Mouse (Mus musculus) CH12.LX (cell line): Measurements from ENCODE around the gene Tmem129. TPM values are rescaled to one million over a fixed set of nuclear protein-coding genes. Genes with fewer than 3 reads are reported as not detected.

Experiments used
- DNase-seq: peaks from one replicate; pipeline ENCODE4 v3.0.0-alpha.2; 2013; ENCODE audit errors: extremely low read depth
- H3K27ac ChIP-seq: 2 replicates; pipeline ENCODE4 v1.5.1; 2012; ENCODE audit warnings: low read depth, mild to moderate bottlenecking, control low read depth, moderate library complexity; ENCODE audit not compliant: insufficient read depth
- H3K27me3 ChIP-seq: replicated peaks from 2 replicates; pipeline ENCODE3; 2012; ENCODE audit warnings: inconsistent platforms
- H3K36me3 ChIP-seq, 2 experiments: replicated peaks in 1 of 2; 2 replicates each; pipeline versions ENCODE3 to v1.6.1; 2012; ENCODE audit warnings: inconsistent platforms in 1 of 2, low read length in 1 of 2, mild to moderate bottlenecking in 1 of 2, mixed read lengths in 1 of 2, moderate library complexity in 1 of 2; ENCODE audit not compliant: control insufficient read depth in 1 of 2, insufficient read depth in 1 of 2
- H3K4me1 ChIP-seq, 2 experiments: 2 replicates each; pipeline ENCODE4 v1.6.1; 2012; ENCODE audit warnings: inconsistent platforms in 1 of 2, moderate library complexity in 1 of 2; ENCODE audit not compliant: insufficient read depth in 2 of 2, control insufficient read depth in 1 of 2
- H3K4me2 ChIP-seq: 2 replicates; pipeline ENCODE4 v1.6.1; 2012; ENCODE audit warnings: low read depth, mild to moderate bottlenecking, control low read depth; ENCODE audit not compliant: poor library complexity, insufficient read depth, severe bottlenecking
- H3K4me3 ChIP-seq, 3 experiments: fragments of 150-350 bp in 1 of 3; sonication (generic) in 1 of 3; replicated peaks in 1 of 3; 2 replicates each; pipeline versions ENCODE3 to v1.5.1; 2011 to 2012; ENCODE audit warnings: low read depth in 2 of 3, low read length in 2 of 3, mild to moderate bottlenecking in 2 of 3, moderate library complexity in 2 of 3, control low read depth in 1 of 3, improper control_type of control experiment in 1 of 3, inconsistent platforms in 1 of 3, mixed read lengths in 1 of 3; ENCODE audit not compliant: poor library complexity in 1 of 3
- H3K79me2 ChIP-seq: replicated peaks from 2 replicates; pipeline ENCODE4 v1.6.1; 2012; ENCODE audit warnings: mild to moderate bottlenecking, moderate library complexity; ENCODE audit not compliant: control insufficient read depth, poor library complexity, insufficient read depth, severe bottlenecking; ENCODE audit errors: extremely low read depth
- H3K9ac ChIP-seq: 2 replicates; pipeline ENCODE4 v1.6.1; 2012; ENCODE audit warnings: low read depth, mild to moderate bottlenecking, control low read depth, moderate library complexity; ENCODE audit not compliant: insufficient read depth
- H3K9me3 ChIP-seq: replicated peaks from 2 replicates; pipeline ENCODE3; 2012; ENCODE audit warnings: low read length, inconsistent platforms, mixed read lengths
- BHLHE40 ChIP-seq: IDR thresholded peaks from 2 replicates; pipeline ENCODE4 v1.6.1; 2011; ENCODE audit warnings: mild to moderate bottlenecking, low read depth, low read length, improper control_type of control experiment
- CHD1 ChIP-seq: IDR thresholded peaks from 2 replicates; pipeline ENCODE4 v1.6.1; 2012; ENCODE audit warnings: low read depth, low read length, improper control_type of control experiment, inconsistent platforms
- CHD2 ChIP-seq: IDR thresholded peaks from 2 replicates; pipeline ENCODE4 v1.6.1; 2011; ENCODE audit warnings: low read length, improper control_type of control experiment
- CTCF ChIP-seq, 2 experiments: IDR thresholded peaks in 1 of 2; conservative IDR thresholded peaks in 1 of 2; 2 replicates each; pipeline ENCODE4 v1.5.1; 2011 to 2012; ENCODE audit warnings: low read depth in 2 of 2, low read length in 2 of 2, improper control_type of control experiment in 1 of 2, inconsistent platforms in 1 of 2, mild to moderate bottlenecking in 1 of 2, moderate library complexity in 1 of 2
- ELF1 ChIP-seq: IDR thresholded peaks from 2 replicates; pipeline ENCODE4 v1.6.1; 2014; ENCODE audit warnings: low read depth, mild to moderate bottlenecking, inconsistent platforms, low read length, improper control_type of control experiment
- HCFC1 ChIP-seq: IDR thresholded peaks from 2 replicates; pipeline ENCODE4 v1.6.1; 2012; ENCODE audit warnings: low read depth, mild to moderate bottlenecking, inconsistent platforms, low read length, improper control_type of control experiment
- IRF4 ChIP-seq: IDR thresholded peaks from 2 replicates; pipeline ENCODE4 v1.6.1; 2014; ENCODE audit warnings: low read depth, mild to moderate bottlenecking, inconsistent platforms, low read length, improper control_type of control experiment
- JUN ChIP-seq: IDR thresholded peaks from 2 replicates; pipeline ENCODE4 v1.6.1; 2011; ENCODE audit warnings: low read depth, mild to moderate bottlenecking, low read length, improper control_type of control experiment, moderate library complexity; ENCODE audit not compliant: insufficient read depth
- JUND ChIP-seq: conservative IDR thresholded peaks from 2 replicates; pipeline ENCODE4 v1.6.1; 2011; ENCODE audit warnings: low read depth, low read length, improper control_type of control experiment
- KAT2A ChIP-seq: IDR thresholded peaks from 2 replicates; pipeline ENCODE4 v1.6.1; 2012; ENCODE audit warnings: low read length, improper control_type of control experiment, inconsistent platforms; ENCODE audit not compliant: insufficient replicate concordance
- MAX ChIP-seq: IDR thresholded peaks from 2 replicates; pipeline ENCODE4 v1.6.1; 2011; ENCODE audit warnings: low read length, improper control_type of control experiment
- MEF2A ChIP-seq: IDR thresholded peaks from 2 replicates; pipeline ENCODE4 v1.6.1; 2014; ENCODE audit warnings: low read depth, mild to moderate bottlenecking, inconsistent platforms, low read length, improper control_type of control experiment, borderline replicate concordance
- NELFE ChIP-seq: IDR thresholded peaks from 2 replicates; pipeline ENCODE4 v1.6.1; 2011; ENCODE audit warnings: low read depth, low read length, improper control_type of control experiment
- NRF1 ChIP-seq: IDR thresholded peaks from 2 replicates; pipeline ENCODE4 v1.6.1; 2014; ENCODE audit warnings: low read depth, mild to moderate bottlenecking, inconsistent platforms, low read length, improper control_type of control experiment, moderate library complexity
- RAD21 ChIP-seq: IDR thresholded peaks from 2 replicates; pipeline ENCODE4 v1.6.1; 2011; ENCODE audit warnings: low read depth, mild to moderate bottlenecking, low read length, improper control_type of control experiment, moderate library complexity
- RCOR1 ChIP-seq: conservative IDR thresholded peaks from 2 replicates; pipeline ENCODE4 v1.6.1; 2012; ENCODE audit warnings: low read depth, mild to moderate bottlenecking, inconsistent platforms, low read length, improper control_type of control experiment
- SIN3A ChIP-seq: IDR thresholded peaks from 2 replicates; pipeline ENCODE4 v1.6.1; 2012; ENCODE audit warnings: low read length, improper control_type of control experiment, inconsistent platforms
- TBP ChIP-seq: conservative IDR thresholded peaks from 2 replicates; pipeline ENCODE4 v1.6.1; 2011; ENCODE audit warnings: low read depth, low read length, improper control_type of control experiment
- TCF12 ChIP-seq: IDR thresholded peaks from 2 replicates; pipeline ENCODE4 v1.6.1; 2014; ENCODE audit warnings: low read depth, mild to moderate bottlenecking, inconsistent platforms, low read length, improper control_type of control experiment
- ZC3H11A ChIP-seq: IDR thresholded peaks from 2 replicates; pipeline ENCODE4 v1.6.1; 2012; ENCODE audit warnings: low read depth, mild to moderate bottlenecking, inconsistent platforms, low read length, improper control_type of control experiment
- ZKSCAN1 ChIP-seq: IDR thresholded peaks from 2 replicates; pipeline ENCODE4 v1.6.1; 2012; ENCODE audit warnings: low read depth, inconsistent platforms, low read length, improper control_type of control experiment, borderline replicate concordance
- ZMIZ1 ChIP-seq: IDR thresholded peaks from 2 replicates; pipeline ENCODE4 v1.6.1; 2012; ENCODE audit warnings: low read depth, mild to moderate bottlenecking, inconsistent platforms, low read length, improper control_type of control experiment
- ZNF384 ChIP-seq: IDR thresholded peaks from 2 replicates; pipeline ENCODE4 v1.6.1; 2012; ENCODE audit warnings: low read depth, low read length, improper control_type of control experiment, inconsistent platforms
- dilution Hi-C: fragments of 300-500 bp; cut with MboI; formaldehyde crosslinking; loops from 2 replicates; pipeline ENCODE4 v1.14.3; 2020; ENCODE audit warnings: low sequenced_read_pairs; ENCODE audit not compliant: extremely low pct_unique_long_range_greater_than_20kb, extremely low pct_ligation_motif_present
- in situ Hi-C: fragments of 300-500 bp; cut with MboI; formaldehyde crosslinking; loops from 3 replicates; pipeline ENCODE4 v1.14.3; 2019; ENCODE audit warnings: low sequenced_read_pairs, low pct_ligation_motif_present, low pct_unique_long_range_greater_than_20kb, mixed read lengths
- polyA plus RNA-seq: library from polyadenylated mRNA; unstranded; fragments of >175 nt; gene quantifications from 2 replicates; pipeline ENCODE4 v1.2.1, GENCODE M21; 2012; ENCODE audit warnings: low read depth; ENCODE audit not compliant: insufficient read length
- total RNA-seq, 2 experiments: library from RNA; depleted of rRNA; stranded (reverse); fragments of 300-350 nt in 1 of 2; fragments of >200 nt in 1 of 2; gene quantifications; 2 replicates each; pipeline ENCODE4 v1.2.3; 2012 to 2014

The Tmem129 gene
- total and polyA plus RNA-seq, 3 experiments = 10.8 to 15.2 (median 12.7) TPM

DNA sequence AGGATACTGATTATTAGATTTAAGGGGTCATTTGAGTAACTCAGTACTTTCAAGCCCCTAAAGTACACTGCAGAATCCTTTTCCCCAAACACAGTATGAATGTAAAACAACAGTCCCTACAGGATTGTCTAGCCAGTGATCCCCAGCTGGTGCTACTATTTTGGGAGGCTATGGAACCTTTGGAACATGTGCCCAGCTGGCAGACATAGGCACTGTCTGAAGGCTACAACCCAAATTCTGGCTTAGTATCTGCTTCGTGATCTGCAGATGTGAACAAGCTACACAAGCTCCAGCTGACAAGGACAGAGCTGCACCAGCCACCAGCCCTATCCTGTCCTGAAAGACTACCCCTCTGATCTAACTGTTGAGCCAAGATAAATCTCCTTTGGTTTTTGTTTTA, 25.7 kb downstream of the Tmem129 start:
- no peak for TF ChIP-seq IRF4
- no peak for TF ChIP-seq TBP
- no peak for TF ChIP-seq ZNF384
- no peak for TF ChIP-seq MEF2A
- TF ChIP-seq ZC3H11A = no peak
- TF ChIP-seq CHD1 = no peak
- no peak for TF ChIP-seq CHD2
- TF ChIP-seq RAD21 = no peak
- no peak for TF ChIP-seq CTCF (conservative IDR thresholded peaks at IDR 0.05 in 1 of 2, IDR thresholded peaks at IDR 0.05 in 1 of 2; ENCODE audit: low read depth in 2 of 2, low read length in 2 of 2)
- no peak for TF ChIP-seq NELFE
- TF ChIP-seq ELF1 = no peak
- TF ChIP-seq HCFC1 = no peak
- no peak for TF ChIP-seq BHLHE40
- TF ChIP-seq NRF1 = no peak
- no peak for TF ChIP-seq JUN
- TF ChIP-seq ZKSCAN1 = no peak
- no peak for TF ChIP-seq TCF12
- TF ChIP-seq SIN3A = no peak
- TF ChIP-seq KAT2A = no peak
- Histone ChIP-seq H3K79me2 (no peaks in the 10 kb centered on the region; the same call in 1 of the 2 replicates), H3K27ac (no peak overlapping the region), H3K4me3 (no peak overlapping the region), H3K4me1 (peaks cover 0 to 19% of the 10 kb centered on the region in 2 experiments; a peak in 2 of 4 replicates), H3K9me3 (no peaks in the 10 kb centered on the region), H3K9ac (no peak overlapping the region), H3K27me3 (no peaks in the 10 kb centered on the region), H3K36me3 (peaks cover under 1 to 29% of the 10 kb centered on the region in 2 experiments), H3K4me2 (no peak overlapping the region)
- dilution Hi-C loops (no loop called here), in situ Hi-C loops (no loop called here)
- DNase-seq = no peak

DNA sequence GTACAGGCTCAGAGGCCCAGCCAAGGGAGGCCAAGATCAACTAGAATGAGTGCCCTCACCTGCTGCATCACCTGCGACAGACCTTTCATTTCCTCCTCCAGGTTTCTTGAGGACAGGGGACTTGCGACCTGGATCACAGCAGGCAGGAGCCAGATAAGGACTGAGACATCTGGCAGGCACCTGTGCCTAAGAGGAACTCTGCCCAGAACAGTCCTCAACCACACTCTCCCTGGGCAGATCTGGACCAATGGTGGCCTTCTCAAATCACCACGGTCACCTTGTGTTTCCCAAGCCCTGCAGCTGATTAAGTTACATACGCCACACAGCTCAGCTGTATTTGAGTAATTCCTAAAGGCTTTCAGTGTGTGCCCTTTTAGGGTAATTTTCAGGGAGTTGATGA, 27.6 kb downstream of the Tmem129 start:
- no peak for DNase-seq
- Histone ChIP-seq H3K9me3 (no peaks in the 10 kb centered on the region), H3K27ac (no peak overlapping the region), H3K79me2 (peaks cover 6% of the 10 kb centered on the region), H3K27me3 (no peaks in the 10 kb centered on the region), H3K4me1 (peaks cover 0 to 33% of the 10 kb centered on the region in 2 experiments; a peak in 2 of 4 replicates), H3K36me3 (peaks cover 0 to 21% of the 10 kb centered on the region in 2 experiments), H3K4me3 (peak overlapping the region in 2 of 3 experiments; percentile 82 to 85), H3K9ac (peak overlapping the region; percentile 62; the same call in 1 of the 2 replicates), H3K4me2 (peak overlapping the region; percentile 60)
- in situ Hi-C loops (no loop called here), dilution Hi-C loops (no loop called here)
- TF ChIP-seq CHD1 (no peak), JUN (no peak), JUND (no peak), MAX (no peak), RCOR1 (no peak), NRF1 (no peak), ZNF384 (no peak), ZMIZ1 (no peak), BHLHE40 (no peak), TBP (no peak), RAD21 (no peak), KAT2A (no peak)
